Mouse (Mus musculus): ENCODE measurements around the gene Vash2. TPM values are rescaled to one million over a fixed set of nuclear protein-coding genes. Genes with fewer than 3 reads are reported as not detected.
A peak's percentile ranks its signal among the peaks of the same experiment; 100 is the strongest.
"Not testable (repeated sequence)": the region's sequence is repeated elsewhere in the genome, so short reads cannot be mapped to it uniquely, and the experiment has no call there.

Vash2 gene
- polyA plus RNA-seq (2012; rRNA removed): 0.56 and 0.88 TPM in 2 replicates

- peak; percentile 54 for DNase-seq (ENCODE audit: low spot score)
These were observed at the start of gene Vash2 for GRCm38 (mm10) chr1:190979100-190979563. Vash2 (minus strand) TSS chr1:190979296.

- DNase-seq (ENCODE audit: low spot score): peak; percentile 96
These were observed 47.1 kb upstream of the Vash2 start, which contains the start of gene Flvcr1 for GRCm38 (mm10) chr1:191026021-191026713. Flvcr1 (minus strand) TSS chr1:191026158.

GRCm38 (mm10) chr1:191025016-191026012 lies 46.2 kb upstream of the Vash2 start:
- no peak for DNase-seq (ENCODE audit: low spot score)

DNA sequence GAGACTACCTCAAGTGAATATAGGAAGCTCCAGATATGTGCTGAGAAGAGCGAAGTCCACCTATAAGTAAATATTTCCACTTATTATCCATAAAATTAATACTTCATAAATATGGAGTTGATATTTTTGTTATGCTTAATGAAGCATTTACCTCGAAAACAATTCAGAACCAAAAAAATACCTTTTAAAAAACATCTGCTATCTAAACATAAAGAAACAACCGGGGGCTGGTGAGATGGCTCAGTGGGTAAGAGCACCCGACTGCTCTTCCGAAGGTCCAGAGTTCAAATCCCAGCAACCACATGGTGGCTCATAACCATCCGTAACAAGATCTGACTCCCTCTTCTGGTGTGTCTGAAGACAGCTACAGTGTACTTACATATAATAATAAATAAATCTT lies 44.7 kb upstream of the Vash2 start:
- not testable (repeated sequence) for DNase-seq (ENCODE audit: low spot score)

GRCm38 (mm10) chr1:191023140-191023539 lies 44.0 kb upstream of the Vash2 start:
- no peak for DNase-seq (ENCODE audit: low spot score)

GRCm38 (mm10) chr1:191021016-191021415 lies 41.9 kb upstream of the Vash2 start:
- DNase-seq (ENCODE audit: low spot score): no peak

GRCm38 (mm10) chr1:191020217-191020924 lies 41.3 kb upstream of the Vash2 start:
- DNase-seq (ENCODE audit: low spot score): no peak

DNA sequence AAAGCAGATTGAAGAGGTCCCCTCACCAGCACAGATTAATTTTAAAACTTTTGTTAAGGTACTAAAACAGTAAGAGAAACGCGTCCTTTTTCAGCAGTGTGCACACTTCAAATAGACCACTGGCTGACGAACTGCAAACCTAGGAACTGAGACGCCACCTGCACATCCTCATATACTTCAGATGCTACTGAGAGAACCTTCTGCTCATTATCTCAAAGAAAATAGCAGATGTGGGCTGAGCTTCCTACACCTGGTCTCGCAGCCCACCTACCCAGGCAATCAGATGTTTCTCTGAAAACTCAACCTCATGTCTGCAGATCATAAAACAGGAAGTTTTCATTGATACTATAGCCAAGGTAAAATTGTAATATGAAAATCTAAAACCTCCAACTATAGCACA lies 40.7 kb upstream of the Vash2 start:
- DNase-seq (ENCODE audit: low spot score): no peak

- no peak for DNase-seq (ENCODE audit: low spot score)
These were observed 35.2 kb upstream of the Vash2 start for GRCm38 (mm10) chr1:191014271-191014670.

- no peak for DNase-seq (ENCODE audit: low spot score)
These were observed 29.6 kb upstream of the Vash2 start for GRCm38 (mm10) chr1:191008707-191009106.

- no peak for DNase-seq (ENCODE audit: low spot score)
These were observed 23.1 kb upstream of the Vash2 start for GRCm38 (mm10) chr1:191002201-191002600.

- DNase-seq (ENCODE audit: low spot score): no peak
These were observed 21.6 kb upstream of the Vash2 start for GRCm38 (mm10) chr1:191000686-191001085.

- no peak for DNase-seq (ENCODE audit: low spot score)
These were observed 18.9 kb upstream of the Vash2 start for GRCm38 (mm10) chr1:190998027-190998426.

DNA sequence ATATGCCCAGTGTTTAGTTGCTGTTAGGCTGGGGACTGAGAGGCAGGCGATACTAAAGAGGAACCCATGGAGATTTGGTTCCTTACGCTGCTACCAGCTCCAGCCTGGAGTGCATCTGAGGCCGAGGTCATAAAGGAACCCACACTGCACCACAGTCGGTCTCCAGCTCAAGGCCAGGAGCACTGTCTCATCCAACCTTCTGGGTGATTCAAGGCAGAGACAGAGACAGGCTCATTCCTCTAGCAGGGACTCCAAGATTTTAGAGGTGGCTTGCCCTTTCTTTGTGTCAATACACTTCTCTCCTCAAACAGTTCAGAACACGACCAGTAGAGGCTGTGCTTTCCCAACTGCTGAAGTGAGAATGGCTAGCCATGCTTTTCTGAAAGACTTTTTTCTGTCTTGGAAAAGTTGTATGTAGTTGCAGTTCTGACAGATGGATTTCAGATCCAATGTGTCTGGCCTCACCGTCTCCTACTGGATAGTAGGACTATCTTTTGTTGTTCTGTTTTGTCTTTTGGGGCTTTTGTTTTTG lies 17.3 kb upstream of the Vash2 start:
- DNase-seq (ENCODE audit: low spot score): no peak

DNA sequence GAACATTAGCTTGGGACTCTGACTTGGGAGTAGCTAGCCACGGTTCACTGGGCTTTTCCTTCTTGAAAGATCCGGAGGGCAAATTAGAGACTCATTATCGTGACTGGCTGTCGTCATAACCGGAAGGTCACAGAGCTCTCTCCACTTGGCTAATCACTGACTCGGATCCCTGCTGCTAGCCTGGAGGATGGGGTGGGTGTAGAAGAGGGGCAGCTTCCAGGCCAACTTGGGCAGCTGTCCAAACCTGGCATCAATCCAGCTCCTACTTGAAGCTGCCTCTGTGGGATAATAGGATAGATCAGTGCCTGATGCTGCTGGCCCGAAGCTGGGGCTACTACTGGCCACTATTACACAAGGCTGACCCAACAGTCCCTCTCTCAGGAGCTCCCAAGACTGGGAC lies 16.5 kb upstream of the Vash2 start:
- no peak for DNase-seq (ENCODE audit: low spot score)

GRCm38 (mm10) chr1:190989437-190990082 lies 10.5 kb upstream of the Vash2 start:
- DNase-seq (ENCODE audit: low spot score): no peak

- peak; percentile 9 for DNase-seq (ENCODE audit: low spot score)
These were observed 2.3 kb upstream of the Vash2 start for GRCm38 (mm10) chr1:190981412-190981811.

DNA sequence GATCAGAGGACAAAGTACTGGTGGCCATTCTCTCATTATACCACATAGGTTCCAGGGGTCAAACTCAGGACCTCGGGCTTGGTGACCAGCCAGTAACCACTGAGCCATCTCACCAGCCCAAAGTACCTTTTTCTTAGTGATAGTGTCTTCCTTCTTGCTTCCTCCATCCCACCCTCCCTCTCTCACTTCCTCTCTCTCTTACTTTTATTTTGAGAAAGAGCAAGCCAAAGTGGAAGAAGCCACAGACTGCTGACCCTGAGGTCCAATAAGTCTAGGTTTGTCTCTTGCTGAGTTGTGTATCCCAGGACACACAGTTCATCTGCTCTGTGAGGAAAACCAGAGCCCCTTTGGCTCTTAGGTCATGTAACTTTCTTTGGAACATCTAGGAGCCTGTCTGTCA lies 1.4 kb upstream of the Vash2 start:
- DNase-seq (ENCODE audit: low spot score): no peak

DNA sequence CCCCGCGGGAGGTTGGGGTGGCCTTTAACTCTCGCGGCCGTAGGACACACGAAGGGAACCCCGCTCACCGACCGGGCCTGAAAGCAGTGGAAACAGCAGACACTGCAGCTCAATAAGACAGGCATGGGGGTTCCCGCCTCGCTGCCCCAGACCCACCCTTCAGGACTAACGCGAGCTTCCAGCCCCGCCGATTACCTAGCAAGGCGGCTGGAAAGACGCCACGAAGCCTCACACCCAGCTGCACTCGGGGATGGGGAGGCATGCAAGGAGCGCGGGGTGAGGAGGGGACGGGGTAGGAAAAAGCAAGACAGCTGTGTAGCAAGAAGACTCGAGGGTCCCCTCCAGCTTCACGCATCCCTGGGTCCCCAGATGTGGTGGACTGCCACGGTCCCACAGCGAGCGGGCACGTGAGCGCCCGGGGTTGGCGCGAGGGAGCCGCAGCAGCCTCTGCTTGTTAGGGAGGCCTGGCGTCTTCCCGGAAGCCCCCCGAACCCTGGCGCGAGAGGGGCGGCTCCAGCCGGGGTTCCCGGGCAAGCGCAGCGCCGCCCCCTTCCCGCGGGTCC lies 504 bp downstream of the Vash2 start:
- no peak for DNase-seq (ENCODE audit: low spot score)

- no peak for DNase-seq (ENCODE audit: low spot score)
These were observed 1.1 kb downstream of the Vash2 start for GRCm38 (mm10) chr1:190978001-190978400.

Measured in urinary bladder, adult 2 months (tissue).